Mouse (Mus musculus) CH12.LX (cell line): ENCODE results near the gene Ogfod2.

Experiments
- CTCF ChIP-seq, 2 experiments: IDR thresholded peaks in 1 of 2; conservative IDR thresholded peaks in 1 of 2; 2 replicates each; pipeline ENCODE4 v1.5.1; 2011 to 2012; ENCODE audit warnings: low read depth in 2 of 2, low read length in 2 of 2, improper control_type of control experiment in 1 of 2, inconsistent platforms in 1 of 2, mild to moderate bottlenecking in 1 of 2, moderate library complexity in 1 of 2
- POLR2AphosphoS2 ChIP-seq: IDR thresholded peaks from 2 replicates; pipeline ENCODE4 v1.6.1; 2011; ENCODE audit warnings: low read depth, low read length, improper control_type of control experiment

- no peak for TF ChIP-seq POLR2AphosphoS2
- peak in 1 of 2 experiments; percentile 64; a peak in 2 of 4 replicates for TF ChIP-seq CTCF (conservative IDR thresholded peaks at IDR 0.05 in 1 of 2, IDR thresholded peaks at IDR 0.05 in 1 of 2; ENCODE audit: low read depth in 2 of 2, low read length in 2 of 2)
These were observed 933 bp downstream of the Ogfod2 start for GRCm38 (mm10) chr5:124113030-124113429.
